Mouse (Mus musculus) liver, adult 10 weeks (tissue): ENCODE measurements around the gene Cdc37l1. TPM values are rescaled to one million over a fixed set of nuclear protein-coding genes. Genes with fewer than 3 reads are reported as not detected.

ENCODE experiments used
- polyA plus RNA-seq: library from polyadenylated mRNA; stranded (reverse); fragments of 350-450 nt; fragmentation: Illumina TruSeq; extraction: RNeasy Lipid Tissue Mini Kit (QIAGEN cat#74804); gene quantifications from one replicate; pipeline ENCODE4 v1.2.3, GENCODE M21; 2014; ENCODE audit warnings: low read depth, low replicate concordance

Cdc37l1 gene
- polyA plus RNA-seq = 46.2 TPM

GRCm38 (mm10) chr19:28990194-28990589 lies at the start of gene Cdc37l1:
Gene Cdc37l1, plus strand, starts transcription at chr19:28990352.

GRCm38 (mm10) chr19:28963842-28964551 lies 26.2 kb upstream of the Cdc37l1 start, which contains the start of gene Plpp6:
Gene Plpp6, plus strand, starts transcription at chr19:28963953.

GRCm38 (mm10) chr19:28967652-28968051 lies 22.5 kb upstream of the Cdc37l1 start, which contains the start of gene 4430402I18Rik:
Gene 4430402I18Rik, minus strand, starts transcription at chr19:28967800.

GRCm38 (mm10) chr19:29047334-29048170 lies 57.4 kb downstream of the Cdc37l1 start, which contains the start of gene Ak3:
Gene Ak3, minus strand, starts transcription at chr19:29047961.

Other genes with a start within 250 kb of the Cdc37l1 start
- gene Slc1a1, start 155.3 kb upstream of the Cdc37l1 start, polyA plus RNA-seq = 0.34 TPM
- 20.2 TPM for gene Plpp6, start 26.4 kb upstream of the Cdc37l1 start, polyA plus RNA-seq
- gene 4430402I18Rik, start 22.6 kb upstream of the Cdc37l1 start, polyA plus RNA-seq = 5.4 TPM
- gene Ak3, start 57.6 kb downstream of the Cdc37l1 start, polyA plus RNA-seq = 507 TPM
- gene Rcl1, start 111.0 kb downstream of the Cdc37l1 start, polyA plus RNA-seq = 29.2 TPM